ENCODE assay signal across 1 mouse cellular context in the genomic region with DNA sequence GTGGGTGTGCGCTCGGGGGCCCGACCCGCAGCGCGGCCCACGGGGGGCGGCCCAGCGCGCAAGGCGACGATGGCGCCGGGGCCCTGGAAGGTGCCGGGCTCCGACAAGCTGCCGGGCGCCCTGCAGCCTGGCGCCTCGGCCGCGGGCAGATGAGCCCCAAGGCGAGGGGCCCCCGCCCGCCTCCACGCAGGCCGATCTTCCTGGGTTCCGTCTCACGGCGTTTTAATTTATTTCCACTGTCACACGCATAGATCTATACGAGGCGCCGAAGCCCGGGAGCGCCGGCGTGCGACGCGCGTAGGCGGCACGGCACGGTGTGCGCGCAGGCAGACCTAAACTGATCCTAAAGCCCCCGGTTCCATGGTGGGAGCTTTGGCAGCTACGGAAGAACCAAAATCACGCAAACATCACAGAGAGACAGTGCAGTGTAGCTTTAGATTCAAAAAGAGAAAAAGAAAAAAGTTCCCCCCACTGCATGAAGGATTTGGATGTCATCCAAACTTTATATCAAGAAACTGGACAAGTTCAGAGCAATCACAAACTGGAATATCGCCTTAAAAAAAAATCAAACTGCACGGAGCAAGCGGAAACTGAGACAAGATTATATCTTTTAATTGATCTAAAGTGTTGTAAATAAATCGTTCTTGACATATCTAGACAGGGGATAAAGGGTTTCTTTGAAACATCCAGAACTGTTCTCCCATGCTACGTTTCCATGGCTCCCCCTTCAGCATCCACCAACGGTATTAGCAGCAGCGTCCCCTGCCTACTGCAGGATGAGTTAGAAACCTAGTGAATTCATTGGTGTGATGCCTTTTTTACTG.
A peak's percentile ranks its signal among the peaks of the same experiment; 100 is the strongest.
TF ChIP-seq lines count a peak whose summit lies in the region.

No protein-coding gene starts in this region.

TF ChIP-seq in MEL, 35 proteins besides CTCF, POLR2A, EP300 and RAD21 (continued from another document):
- TF ChIP-seq NRF1 (IDR thresholded peaks at IDR 0.05; ENCODE audit: insufficient read depth, low read depth, low read length, poor library complexity, severe bottlenecking): peak; percentile 8; the same call in 1 of the 2 replicates
